Mouse (Mus musculus) gastrocnemius, adult 18-20 months (tissue): ENCODE measurements around the gene Bcl11b. TPM values are rescaled to one million over a fixed set of nuclear protein-coding genes. Genes with fewer than 3 reads are reported as not detected.

Experiments
- DNase-seq: peaks from one replicate; pipeline ENCODE4 v3.0.0; 2021; ENCODE audit warnings: low spot score
- total RNA-seq, 2 experiments: library from RNA; stranded (reverse); gene quantifications; 2 replicates each; pipeline ENCODE4 v1.2.3; 2021

Bcl11b gene
- total RNA-seq, 2 experiments from 2014 or later: not detected

DNA sequence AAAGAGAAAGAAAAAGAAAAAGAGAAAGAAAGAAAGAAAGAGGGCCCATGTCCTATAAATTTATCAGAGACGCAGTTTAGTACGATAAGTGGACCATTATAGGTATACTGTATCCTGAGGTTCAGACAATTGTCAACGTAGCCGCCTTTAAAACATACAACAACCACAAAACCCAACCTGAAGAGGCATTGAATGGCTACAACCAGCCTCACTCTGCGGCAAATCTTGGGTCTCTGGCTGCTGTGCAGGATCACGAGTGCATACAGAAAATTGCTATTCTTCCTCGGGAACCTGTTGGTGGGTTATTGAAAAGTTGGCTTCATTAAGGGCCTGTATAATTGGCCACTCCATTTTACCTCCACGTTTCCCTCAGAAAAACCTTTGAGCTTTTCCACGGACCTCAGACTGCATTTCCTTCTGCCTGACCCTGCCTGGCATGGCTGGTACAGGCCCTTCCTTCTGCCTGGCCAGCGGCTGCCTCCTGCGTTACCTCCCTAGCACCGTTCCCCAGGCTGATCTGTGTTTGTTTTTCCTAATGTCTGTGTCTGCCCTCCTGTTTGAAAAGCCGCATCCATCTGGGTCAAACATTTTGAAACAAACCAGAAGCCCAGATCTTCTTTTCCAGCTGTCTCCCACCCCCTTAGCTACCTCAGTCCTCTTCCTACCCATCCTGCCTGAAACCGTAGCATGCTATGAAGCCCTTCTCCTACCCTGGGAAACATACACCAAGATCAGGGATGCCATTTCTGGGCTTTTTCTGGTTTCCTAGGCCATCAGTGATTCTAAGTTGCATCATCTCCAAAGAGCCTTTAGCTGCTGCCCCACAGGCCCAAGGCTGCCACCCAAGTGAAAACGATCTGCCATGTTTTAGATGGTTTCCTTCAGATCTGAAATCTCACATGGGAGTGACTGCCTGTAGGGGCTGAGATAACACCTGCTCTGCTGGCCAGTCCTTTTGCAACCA is 3.4 kb downstream of the Bcl11b start:
- DNase-seq: no peak

DNA sequence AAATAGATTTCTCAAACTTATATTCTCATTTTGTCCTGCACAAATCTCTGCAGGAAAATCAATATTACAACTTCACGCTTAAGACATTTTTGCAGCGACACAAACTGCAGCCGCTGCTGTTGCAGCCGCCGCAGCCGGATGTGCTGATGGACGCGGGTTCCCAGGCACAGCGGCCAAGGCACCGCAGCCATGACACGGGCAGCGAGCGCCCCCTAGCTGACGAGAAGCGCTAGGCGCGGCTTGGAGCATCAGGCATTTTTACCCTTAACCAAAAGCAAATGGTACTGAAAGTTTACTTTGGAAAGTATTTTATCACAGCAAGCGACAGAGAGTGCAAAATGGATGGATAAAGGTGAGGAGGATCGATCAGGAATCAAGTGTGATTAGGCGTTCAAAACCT is 4.7 kb downstream of the Bcl11b start:
- peak; percentile 57 for DNase-seq

DNA sequence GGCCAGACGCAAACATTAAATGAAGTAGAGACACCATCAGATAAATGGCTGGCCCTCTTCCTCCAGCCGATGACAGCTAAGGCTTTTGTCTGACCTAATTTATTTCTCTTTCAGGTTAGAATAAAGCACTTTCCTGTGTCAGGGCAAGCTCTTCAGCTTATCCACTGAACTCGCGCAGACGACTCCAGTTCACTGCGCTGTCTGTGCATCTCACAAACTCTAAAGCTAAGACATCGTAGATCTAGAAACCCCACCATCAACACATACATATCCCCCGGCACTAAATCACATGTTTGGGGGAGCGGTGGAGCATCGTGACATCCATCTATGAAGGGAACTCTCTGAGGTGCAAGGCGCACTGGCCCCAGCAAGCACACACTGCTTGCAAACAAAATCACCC is 5.5 kb downstream of the Bcl11b start:
- no peak for DNase-seq

DNA sequence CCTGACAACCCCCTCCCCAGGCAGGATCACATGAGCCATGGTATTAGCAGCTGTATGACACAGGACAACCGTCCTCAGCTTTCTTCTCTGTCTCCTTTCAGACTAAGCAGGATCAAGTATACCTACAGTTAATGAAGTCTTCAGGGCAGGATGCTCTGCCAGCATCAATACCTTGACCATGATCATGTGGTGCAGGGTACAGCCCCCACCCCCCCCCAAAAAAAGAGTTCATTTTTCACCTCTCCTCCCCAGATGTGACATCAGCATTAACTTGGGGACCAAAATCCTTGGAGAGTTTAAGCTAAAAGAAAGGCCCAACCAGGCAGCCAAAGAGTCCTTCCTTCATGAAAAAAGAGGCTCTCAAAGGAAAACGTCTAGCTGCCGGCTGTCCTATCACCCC is 6.2 kb downstream of the Bcl11b start:
- DNase-seq: no peak

DNA sequence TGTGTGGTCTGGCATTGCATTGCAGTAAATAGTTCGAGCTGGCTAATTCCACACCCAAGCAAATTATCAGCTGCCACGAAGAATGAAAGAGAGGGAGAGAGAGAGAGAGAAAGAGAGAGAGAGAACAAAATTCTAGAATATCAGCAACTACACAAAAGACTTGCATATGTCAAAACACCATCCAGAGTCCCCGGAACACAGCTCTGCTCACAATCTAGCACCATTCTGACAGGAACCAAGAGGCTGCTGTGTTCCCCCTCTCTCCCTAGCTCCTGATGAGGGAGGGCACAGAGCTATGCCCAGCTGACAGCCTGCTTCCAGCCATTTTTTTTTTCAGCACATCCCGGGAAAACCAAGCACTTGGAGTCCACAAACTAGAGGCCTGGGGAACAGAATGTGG is 6.6 kb downstream of the Bcl11b start:
- no peak for DNase-seq

DNA sequence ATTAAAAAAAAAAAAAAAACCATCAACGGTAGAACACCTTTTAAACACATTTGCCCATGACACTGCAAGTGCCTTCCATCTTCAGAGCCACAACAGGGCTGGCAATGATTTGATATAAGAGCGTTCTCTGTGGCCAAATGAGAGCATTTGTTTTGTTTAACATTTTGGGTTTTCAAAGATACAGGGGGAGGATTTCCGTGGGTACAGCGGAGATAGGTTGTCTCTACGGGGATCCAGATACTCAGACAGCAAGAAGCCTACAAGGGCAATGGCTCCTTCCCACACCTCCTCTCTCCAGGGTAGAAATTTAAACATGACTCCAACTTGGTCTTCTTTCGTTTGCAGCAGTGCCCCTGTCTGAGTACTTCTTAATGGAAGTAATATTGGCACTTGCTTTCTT is 7.2 kb downstream of the Bcl11b start:
- DNase-seq: no peak

DNA sequence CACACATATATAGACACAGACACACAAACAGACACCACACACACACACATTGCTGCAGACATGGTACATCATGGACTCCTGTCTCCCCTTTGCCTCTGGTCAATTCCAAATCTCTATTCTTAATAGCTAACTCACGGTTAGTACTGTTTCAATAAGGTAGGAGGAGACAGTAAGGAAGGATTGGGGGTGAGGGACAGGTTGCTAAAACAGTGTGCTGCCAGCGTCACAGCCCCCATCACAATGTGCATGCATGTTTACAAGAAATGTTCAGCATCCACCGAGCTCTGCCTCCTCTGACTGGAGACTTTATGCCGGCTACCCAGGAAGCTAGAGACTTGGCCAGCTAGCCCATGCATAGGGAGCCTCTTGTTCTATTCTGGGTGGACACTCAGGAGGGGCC is 9.0 kb downstream of the Bcl11b start:
- no peak for DNase-seq

DNA sequence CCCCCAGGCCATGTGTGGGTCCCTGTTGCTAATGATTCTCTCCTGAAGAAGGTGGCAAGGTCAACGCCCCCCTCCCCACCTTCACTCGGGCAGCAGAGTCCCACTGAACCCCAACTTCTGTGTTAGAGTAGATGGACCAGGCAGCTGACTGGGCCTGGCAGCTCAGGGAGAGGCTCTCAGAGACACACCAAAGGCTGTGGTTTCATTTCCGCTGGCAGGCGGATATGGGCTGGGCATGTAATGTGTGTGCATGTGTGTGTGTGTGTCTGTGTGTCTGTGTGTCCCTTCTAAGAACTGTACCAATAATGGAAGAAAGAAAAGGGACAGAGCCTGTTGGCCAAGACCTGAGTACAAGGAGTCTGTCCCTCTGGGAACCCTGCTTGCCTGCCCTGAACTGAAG is 10.4 kb downstream of the Bcl11b start:
- DNase-seq: no peak

DNA sequence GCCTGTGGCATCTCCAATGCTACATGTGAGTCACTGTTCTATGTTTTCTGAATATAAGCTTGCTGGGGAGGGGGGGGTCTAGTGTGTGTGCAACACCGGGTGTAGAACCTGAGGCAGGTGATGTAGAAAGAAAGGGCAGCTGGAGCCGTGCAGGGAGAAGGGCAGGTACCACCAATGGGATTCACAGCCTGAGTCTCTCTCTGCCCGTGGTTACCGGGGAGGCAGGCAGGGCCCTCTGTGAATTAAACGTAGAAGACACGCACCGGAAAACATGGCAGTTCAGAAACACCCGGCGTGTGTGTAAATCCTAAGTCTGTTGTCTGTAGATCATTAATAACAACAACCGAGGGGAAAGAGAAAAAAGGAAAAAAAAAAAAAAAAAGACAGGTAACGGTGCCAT is 12.2 kb downstream of the Bcl11b start:
- no peak for DNase-seq

DNA sequence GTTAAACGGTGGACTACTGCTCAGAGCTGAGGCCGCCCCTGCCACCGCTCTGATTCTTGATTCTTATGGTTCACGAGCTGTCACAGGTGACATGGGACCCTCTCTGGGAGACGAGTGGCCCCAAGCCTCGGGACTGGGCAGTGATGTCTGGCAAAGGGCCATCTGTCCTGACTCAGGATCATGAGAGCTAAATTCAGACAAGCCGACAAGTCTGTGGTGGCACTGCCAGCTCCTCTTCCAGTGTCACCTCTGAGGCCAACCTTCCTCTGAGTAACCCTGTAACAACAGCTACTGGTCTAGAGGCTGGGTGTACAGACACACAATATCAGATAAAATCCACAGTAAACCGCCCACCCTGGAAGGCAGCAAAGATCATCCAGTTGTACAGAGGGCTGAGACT is 20.2 kb downstream of the Bcl11b start:
- DNase-seq: no peak

DNA sequence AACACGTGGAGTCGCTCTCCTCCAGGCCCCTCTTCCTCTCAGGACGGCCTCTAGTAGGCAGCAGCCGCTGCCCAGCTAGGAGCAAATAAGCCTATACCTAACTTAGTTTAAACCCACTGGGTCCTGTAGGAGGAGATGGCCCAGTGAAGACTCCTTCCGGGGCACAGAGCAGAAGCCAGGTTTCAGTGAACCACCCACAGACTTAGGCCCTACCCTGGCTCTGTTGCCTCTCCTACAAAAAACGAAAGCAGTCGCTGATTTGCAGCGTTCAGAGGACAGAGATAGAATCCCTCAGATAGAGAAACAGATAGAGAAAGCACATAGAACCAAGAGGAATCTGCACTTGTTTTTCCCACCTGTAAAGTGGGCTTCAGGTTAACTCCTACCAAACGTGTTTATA is 21.1 kb downstream of the Bcl11b start:
- DNase-seq: no peak

DNA sequence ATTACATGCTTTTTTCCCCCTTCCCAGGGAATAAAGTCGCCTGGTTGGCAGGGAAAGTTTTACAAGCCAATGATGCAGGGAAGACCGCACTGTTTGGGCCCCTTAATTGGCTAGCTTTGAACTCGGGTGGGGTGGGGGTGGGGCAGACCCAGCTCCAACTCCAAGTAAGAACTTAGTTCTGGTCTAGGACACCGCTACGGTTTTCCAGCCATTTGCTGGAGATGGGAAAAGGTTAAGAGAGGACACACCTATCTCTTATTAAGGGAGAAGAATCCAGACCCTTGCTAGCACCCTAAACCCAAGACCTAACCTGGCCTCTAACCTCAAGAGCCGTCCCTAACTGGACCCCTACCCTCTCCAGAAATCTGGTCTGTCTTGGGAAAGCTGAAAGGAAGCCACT is 22.2 kb downstream of the Bcl11b start:
- no peak for DNase-seq

DNA sequence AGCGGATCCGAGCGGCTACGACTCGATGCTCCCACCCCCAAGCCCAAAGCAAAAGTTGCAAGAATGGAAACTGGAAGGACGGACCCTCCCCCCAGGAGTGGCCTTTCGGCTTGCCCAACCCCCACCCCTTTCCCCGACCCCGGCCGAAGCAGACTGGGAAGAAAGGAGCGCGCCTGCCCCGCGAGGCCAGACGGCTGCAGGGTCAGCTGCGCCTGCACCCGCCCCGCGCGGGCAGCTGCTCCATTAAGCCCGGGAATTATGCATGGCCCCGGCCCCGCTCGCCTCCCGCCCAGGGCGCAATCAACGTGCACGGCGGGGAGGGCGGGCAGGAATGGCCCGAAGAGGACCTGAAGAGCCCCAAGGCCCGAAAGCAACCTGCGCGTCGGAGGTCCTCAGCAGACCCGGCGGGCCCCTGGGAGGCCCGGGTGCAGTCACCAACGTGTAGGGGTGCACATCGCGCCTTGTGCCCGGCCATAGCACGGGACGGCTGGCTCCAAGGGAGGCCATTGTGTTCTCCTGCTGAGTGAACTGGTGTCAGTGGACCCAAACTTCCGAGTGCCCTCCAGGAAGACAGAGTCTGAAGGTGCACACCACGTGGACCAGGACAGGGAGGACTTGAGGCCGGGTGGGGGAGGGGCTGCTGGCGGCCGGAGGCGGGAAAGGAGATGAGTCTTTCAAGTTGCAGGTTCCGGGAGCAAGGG is 23.0 kb downstream of the Bcl11b start:
- no peak for DNase-seq

DNA sequence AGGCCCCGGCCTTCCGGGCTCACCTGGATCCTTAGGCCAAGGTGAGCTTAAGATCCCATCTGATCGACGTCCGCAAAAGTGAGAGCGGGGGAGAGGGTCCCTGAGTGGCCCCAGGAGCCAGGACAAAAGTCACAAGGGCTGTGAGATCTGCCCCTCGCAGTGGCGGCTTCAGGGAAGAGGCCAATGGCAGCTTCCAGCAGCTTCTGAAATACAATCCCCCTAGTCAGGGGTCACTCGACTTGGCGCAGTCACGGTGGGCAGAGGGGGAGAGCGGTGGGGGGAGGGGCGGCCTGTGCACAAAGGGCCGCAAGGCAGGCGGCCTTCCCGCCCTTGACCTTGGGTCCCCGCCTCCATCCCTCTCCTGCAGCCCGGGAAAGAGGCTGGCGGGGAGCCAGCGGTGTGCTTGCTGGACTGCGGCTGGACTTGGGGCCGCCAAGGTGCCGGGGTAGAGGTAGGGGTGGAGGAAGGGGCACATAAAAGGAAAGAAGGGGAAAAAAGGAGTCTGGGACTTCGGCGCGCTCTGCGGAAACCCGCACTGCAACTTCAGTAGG is 23.6 kb downstream of the Bcl11b start:
- no peak for DNase-seq

DNA sequence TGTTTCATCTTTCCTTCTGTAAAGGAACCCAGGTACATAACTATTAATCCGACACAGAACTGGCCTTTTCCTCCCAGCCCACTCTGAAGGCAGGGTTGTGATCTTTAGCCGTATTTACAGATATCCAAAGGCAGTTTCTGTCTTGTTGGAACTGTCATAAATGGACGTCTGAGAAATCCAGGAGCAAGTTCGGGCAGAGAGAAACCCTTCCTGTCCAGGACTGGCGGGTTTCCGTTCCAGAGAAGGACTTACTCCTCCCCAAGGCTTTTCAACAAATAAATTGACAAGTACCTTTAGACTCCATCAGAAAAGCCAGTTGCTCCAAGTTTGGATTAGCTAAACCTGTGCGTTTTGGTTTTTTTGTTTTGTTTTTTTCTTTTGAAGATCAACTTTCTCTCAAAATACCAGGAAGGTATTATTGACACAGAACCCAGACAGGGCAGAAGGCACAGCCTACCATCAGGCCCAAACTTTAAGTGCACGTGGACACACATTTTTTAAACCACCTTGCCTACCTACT is 24.6 kb downstream of the Bcl11b start:
- DNase-seq: no peak

DNA sequence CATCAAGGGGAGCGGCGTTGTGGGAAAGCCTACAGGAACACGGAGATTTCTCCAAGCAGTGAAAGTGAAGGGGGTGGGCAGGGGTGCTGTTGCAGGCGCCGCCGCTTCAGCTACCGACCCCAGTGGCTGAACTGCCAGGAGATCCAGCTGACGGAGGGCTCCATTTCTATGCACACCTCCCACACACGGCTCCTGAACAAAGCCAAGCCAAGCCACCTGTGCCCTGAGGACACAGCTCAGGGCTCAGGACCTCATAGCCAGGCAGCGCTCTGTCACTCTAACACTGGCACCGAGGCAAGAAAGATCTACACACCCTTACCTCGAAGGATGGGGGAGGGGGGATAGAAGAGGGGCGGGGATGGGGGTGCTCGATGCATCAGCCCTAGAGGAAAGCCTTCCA is 25.3 kb downstream of the Bcl11b start:
- no peak for DNase-seq

DNA sequence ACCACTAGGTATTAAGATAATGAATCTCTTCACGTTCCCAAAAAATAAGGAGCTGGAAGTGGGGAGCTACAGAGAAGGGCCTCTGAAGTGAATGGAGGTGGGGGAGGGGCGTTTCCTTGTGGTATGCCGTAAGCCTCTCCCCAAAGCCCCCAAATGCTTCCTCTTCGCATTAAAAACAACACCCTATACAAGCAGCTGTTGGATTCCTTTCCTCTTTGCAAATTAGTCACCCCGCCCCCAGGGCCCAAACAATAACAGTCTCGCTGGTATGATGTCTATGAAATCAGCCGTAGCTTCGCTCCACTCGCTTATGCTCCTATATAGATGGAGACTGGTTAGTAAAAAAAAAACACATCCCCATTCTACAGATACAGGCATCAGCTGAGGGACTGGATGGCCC is 25.9 kb downstream of the Bcl11b start:
- DNase-seq: no peak

DNA sequence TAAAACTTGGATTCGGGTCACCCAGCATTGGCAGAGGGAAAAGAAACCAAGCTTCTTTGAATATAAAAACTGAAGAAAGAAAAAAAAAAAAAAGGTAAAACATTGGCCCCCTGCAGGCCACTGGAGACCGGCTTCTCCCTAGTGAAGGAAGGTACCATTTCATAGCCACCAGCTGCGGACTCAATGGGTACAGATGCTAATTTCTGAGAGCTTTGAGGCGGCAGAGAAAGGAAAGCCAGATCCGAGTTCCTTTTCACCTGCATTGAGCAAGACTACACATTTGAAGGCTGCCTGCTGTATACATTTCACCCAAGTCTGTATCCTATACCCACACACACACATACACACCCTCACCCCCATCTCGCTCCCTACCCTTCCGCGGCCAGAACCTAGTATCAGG is 26.3 kb downstream of the Bcl11b start:
- DNase-seq: no peak

DNA sequence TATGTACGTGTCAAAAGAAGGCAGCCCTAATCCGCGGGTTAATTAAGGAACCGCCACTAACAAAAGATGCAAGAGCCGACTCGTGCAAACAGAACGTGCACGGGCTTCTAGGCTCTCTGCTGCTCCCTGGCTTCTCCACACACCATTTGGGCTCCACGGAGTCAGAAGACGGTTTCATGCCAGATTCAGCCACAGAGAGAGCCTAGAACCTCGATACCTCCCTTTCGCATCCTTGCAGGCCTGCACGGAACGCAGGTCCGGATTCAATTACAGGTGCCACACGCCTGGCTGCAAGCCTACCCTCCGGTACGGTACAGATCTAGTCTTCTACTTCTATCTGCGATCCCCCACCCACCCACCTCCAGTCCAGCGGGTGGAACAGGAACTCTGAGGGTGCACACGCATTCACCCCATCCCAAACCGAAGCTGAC is 26.8 kb downstream of the Bcl11b start:
- DNase-seq: no peak

DNA sequence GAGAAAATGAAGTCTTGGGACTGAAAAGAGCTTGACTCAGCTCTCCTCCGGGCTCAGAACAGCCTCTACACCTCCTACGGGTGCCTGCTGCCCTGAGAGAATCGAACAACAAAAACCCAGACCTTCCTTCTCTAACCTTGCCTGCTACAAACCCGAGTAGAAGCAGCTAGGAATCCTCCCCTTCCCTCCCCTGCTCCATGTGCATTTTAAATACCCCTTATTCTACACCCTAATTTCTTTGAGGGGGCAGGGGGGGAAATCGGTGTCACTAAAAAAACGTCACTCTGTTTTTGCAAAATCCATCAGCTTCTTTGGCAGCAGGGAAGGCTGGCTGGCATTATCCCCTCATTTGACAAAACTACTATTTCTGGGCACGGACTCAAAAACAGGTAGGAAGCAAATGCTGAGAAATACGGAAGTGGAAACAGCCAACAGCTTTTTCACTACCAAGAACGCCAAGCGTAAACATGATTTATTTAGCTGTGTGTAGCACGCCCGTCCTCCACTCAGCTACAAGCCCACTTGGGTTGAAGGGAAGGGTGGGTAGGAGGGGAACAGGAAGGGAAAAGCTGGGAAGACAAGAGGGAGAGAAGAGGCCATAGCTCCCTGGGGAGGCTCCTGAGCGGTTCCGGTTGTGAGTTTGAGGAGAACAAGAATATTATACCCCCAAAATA is 27.4 kb downstream of the Bcl11b start:
- no peak for DNase-seq

DNA sequence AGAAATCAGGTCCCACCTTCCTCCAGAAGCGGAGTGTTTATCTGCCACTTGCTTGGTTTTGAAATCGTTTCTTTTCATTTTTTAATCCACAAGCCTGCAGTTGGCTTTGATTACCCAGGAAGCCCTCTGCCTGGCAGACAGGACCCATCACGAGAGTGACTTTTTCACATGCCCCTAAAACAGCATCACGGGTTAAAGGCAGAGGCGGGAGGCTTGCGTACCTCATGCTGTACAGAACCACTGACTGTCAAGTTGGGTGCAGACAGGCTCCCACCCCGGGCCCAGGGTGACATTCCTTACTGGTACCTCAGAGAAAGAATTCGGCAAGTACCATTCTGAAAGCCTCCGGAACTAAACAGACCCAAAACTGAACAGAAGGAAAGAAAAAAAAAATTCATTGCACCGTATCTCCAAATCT is 27.9 kb downstream of the Bcl11b start:
- DNase-seq: no peak

DNA sequence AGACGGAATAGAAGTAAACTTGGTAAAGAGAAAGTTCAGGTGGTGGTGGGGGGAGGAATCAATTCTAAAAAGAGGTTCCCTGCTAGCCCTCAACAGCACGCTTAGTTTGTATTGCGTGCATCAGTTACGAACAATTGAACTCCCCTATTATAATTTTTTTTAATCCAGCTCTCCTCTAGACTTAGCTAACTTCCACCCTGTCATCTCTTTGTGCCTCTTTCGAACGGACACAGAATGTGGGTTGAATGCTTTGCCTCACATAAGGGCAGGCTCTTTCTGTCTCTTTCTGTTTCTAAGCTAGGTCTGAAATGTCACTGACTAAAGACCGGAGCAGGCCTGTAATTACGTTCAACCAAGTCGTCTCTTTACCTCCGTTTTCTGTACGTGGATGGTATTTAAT is 28.9 kb downstream of the Bcl11b start:
- DNase-seq: no peak
